Mouse (Mus musculus) lung, adult 2 months (tissue): ENCODE data around the gene Perm1. TPM values are rescaled to one million over a fixed set of nuclear protein-coding genes. Genes with fewer than 3 reads are reported as not detected.

Experiments used
- DNase-seq: peaks from one replicate; pipeline ENCODE4 v3.0.0; 2022
- H3K4me1 ChIP-seq: fragments of 200-500 bp; 2 replicates; pipeline ENCODE4 v1.6.1; 2011; ENCODE audit warnings: low read length; ENCODE audit not compliant: control insufficient read depth, insufficient read depth
- H3K4me3 ChIP-seq: fragments of 200-500 bp; replicated peaks from 2 replicates; pipeline ENCODE3; 2011; ENCODE audit warnings: low read depth, mild to moderate bottlenecking, control low read depth, low read length; ENCODE audit errors: extremely low read depth
- CTCF ChIP-seq: fragments of 200-500 bp; IDR thresholded peaks from 2 replicates; pipeline ENCODE4 v1.5.1; 2011; ENCODE audit warnings: mild to moderate bottlenecking, low read length, control low read depth; ENCODE audit not compliant: insufficient read depth
- POLR2A ChIP-seq: fragments of 200-500 bp; IDR thresholded peaks from 2 replicates; pipeline ENCODE4 v1.6.1; 2011; ENCODE audit warnings: low read depth, mild to moderate bottlenecking, control low read depth, low read length, borderline replicate concordance; ENCODE audit errors: extremely low read depth
- WGBS: fragments of 180-500 bp; shearing (Covaris S2); methylation state at CpG from one replicate; pipeline ENCODE4 v1.1.7; 2018; 5-methylcytosine and 5-hydroxymethylcytosine counted together
- polyA plus RNA-seq: library from polyadenylated mRNA; depleted of rRNA; stranded (reverse); fragments of >200 nt; gene quantifications from 2 replicates; pipeline ENCODE4 v1.2.3, GENCODE M21; 2012

Perm1 gene
- polyA plus RNA-seq, 1 experiment: 6.0 TPM

- WGBS: 40% methylated on average over 31 of the region's 31 CpGs
Measured at GRCm38 (mm10) chr4:156185950-156186850, 29.5 kb upstream of the Perm1 start.

GRCm38 (mm10) chr4:156188162-156188810 is 27.4 kb upstream of the Perm1 start:
- TF ChIP-seq POLR2A: no peak
- no peak for TF ChIP-seq CTCF
- DNase-seq: no peak
- H3K4me3 ChIP-seq: no peak overlapping the region
- 80% methylated on average over 5 of the region's 5 CpGs for WGBS
- peaks cover 17% of the 10 kb centered on the region for H3K4me1 ChIP-seq

More at GRCm38 (mm10) chr4:156185950-156186850, 29.5 kb upstream of the Perm1 start:
- no peak for DNase-seq
- no peak overlapping the region for H3K4me3 ChIP-seq
- peaks cover 17% of the 10 kb centered on the region for H3K4me1 ChIP-seq
- TF ChIP-seq CTCF (no peak), POLR2A (no peak)

- Histone ChIP-seq H3K4me1 (peaks cover 17% of the 10 kb centered on the region), H3K4me3 (no peak overlapping the region)
- no peak for DNase-seq
- TF ChIP-seq CTCF: no peak
- TF ChIP-seq POLR2A: no peak
- WGBS: 47% methylated on average over 6 of the region's 6 CpGs
Measured at GRCm38 (mm10) chr4:156188811-156189323, 26.8 kb upstream of the Perm1 start.

GRCm38 (mm10) chr4:156192421-156193199 is 23.1 kb upstream of the Perm1 start:
- peak; percentile 69 for DNase-seq
- WGBS: 47% methylated on average over 8 of the region's 8 CpGs
- no peak overlapping the region for H3K4me3 ChIP-seq
- H3K4me1 ChIP-seq: peaks cover 6% of the 10 kb centered on the region
- TF ChIP-seq CTCF (no peak), POLR2A (0 out of 2 replicates have a peak, but pooled peaks have one; percentile 31)

- WGBS: 40% methylated on average over 2 of the region's 2 CpGs
- peak; percentile 54 for DNase-seq
- no peak overlapping the region for H3K4me3 ChIP-seq
- no peak for TF ChIP-seq CTCF
- TF ChIP-seq POLR2A: no peak
- peaks cover 6% of the 10 kb centered on the region for H3K4me1 ChIP-seq
Measured at GRCm38 (mm10) chr4:156193200-156193590, 22.5 kb upstream of the Perm1 start.

- 68% methylated on average over 5 of the region's 5 CpGs for WGBS
- DNase-seq: no peak
- Histone ChIP-seq H3K4me3 (no peak overlapping the region), H3K4me1 (peaks cover 3% of the 10 kb centered on the region)
- TF ChIP-seq POLR2A (no peak), CTCF (no peak)
Measured at GRCm38 (mm10) chr4:156193906-156194305, 21.8 kb upstream of the Perm1 start.

- no peak for DNase-seq
- Histone ChIP-seq H3K4me1 (peaks cover 2% of the 10 kb centered on the region; the same call in 1 of the 2 replicates), H3K4me3 (no peak overlapping the region)
- 74% methylated on average over 6 of the region's 6 CpGs for WGBS
- TF ChIP-seq CTCF: no peak
- no peak for TF ChIP-seq POLR2A
Measured at GRCm38 (mm10) chr4:156194346-156194745, 21.3 kb upstream of the Perm1 start.

- Histone ChIP-seq H3K4me3 (peak overlapping the region; percentile 70), H3K4me1 (peaks cover 4% of the 10 kb centered on the region; the same call in 1 of the 2 replicates)
- WGBS: 5% methylated on average over 35 of the region's 35 CpGs
- TF ChIP-seq CTCF (no peak), POLR2A (no peak)
- peak; percentile 45 for DNase-seq
Measured at GRCm38 (mm10) chr4:156195927-156196870, 19.5 kb upstream of the Perm1 start.
